ENCODE assay signal across 8 mouse cellular contexts in genomic region chr11:33147572-33148337, GRCm38 (mm10). TPM values are rescaled to one million over a fixed set of nuclear protein-coding genes. Genes with fewer than 3 reads are reported as not detected.
DNase-seq lines count a peak whose midpoint lies in the region; ATAC-seq and TF ChIP-seq lines count a peak whose summit lies in the region.

No protein-coding gene starts in this region.

- H3K27me3 ChIP-seq in CH12.LX (replicated peaks): no peaks in the 10 kb centered on the region
- H3K27me3 ChIP-seq in forebrain, postnatal 0 days (ENCODE audit: insufficient read depth, low read length): no peaks in the 10 kb centered on the region; the same call in 1 of the 2 replicates
- H3K27me3 ChIP-seq in hindbrain, embryonic 13.5 days: peaks cover 27% of the 10 kb centered on the region
- H3K27me3 ChIP-seq in liver, adult 2 months (ENCODE audit: control insufficient read depth, insufficient read depth, low read length): peaks cover 22% of the 10 kb centered on the region
- peaks cover 12% of the 10 kb centered on the region; the same call in 1 of the 2 replicates for H3K27me3 ChIP-seq in midbrain, embryonic 15.5 days (replicated peaks)
- H3K27me3 ChIP-seq in stomach, postnatal 0 days (ENCODE audit: control insufficient read depth, insufficient read depth, low read length): no peaks in the 10 kb centered on the region

- peaks cover 7% of the 10 kb centered on the region for H3K9me3 ChIP-seq in CH12.LX (replicated peaks; ENCODE audit: low read length)
- no peaks in the 10 kb centered on the region for H3K9me3 ChIP-seq in forebrain, postnatal 0 days (ENCODE audit: low read length)
- no peaks in the 10 kb centered on the region for H3K9me3 ChIP-seq in hindbrain, embryonic 13.5 days
- no peaks in the 10 kb centered on the region for H3K9me3 ChIP-seq in midbrain, embryonic 15.5 days
- no peaks in the 10 kb centered on the region for H3K9me3 ChIP-seq in stomach, postnatal 0 days (ENCODE audit: control insufficient read depth, low read length)

- dilution Hi-C loops in CH12.LX (cut with MboI; ENCODE audit: extremely low pct_ligation_motif_present, extremely low pct_unique_long_range_greater_than_20kb, low sequenced_read_pairs): no loop called here

- peak overlapping the region; percentile 5 for H3K27ac ChIP-seq in CH12.LX (ENCODE audit: insufficient read depth, low read depth)
- H3K27ac ChIP-seq in forebrain, postnatal 0 days (ENCODE audit: low read depth, low read length): peak overlapping the region; percentile 70
- peak overlapping the region; percentile 86 for H3K27ac ChIP-seq in hindbrain, embryonic 13.5 days
- no peak overlapping the region for H3K27ac ChIP-seq in liver, adult 2 months (replicated peaks; ENCODE audit: insufficient read depth, low read depth, low read length)
- peak overlapping the region; percentile 77 for H3K27ac ChIP-seq in midbrain, embryonic 15.5 days
- no peak overlapping the region for H3K27ac ChIP-seq in stomach, postnatal 0 days (replicated peaks)

- TF ChIP-seq CTCF in CH12.LX (conservative IDR thresholded peaks at IDR 0.05 in 1 of 2, IDR thresholded peaks at IDR 0.05 in 1 of 2; ENCODE audit: low read depth in 2 of 2, low read length in 2 of 2): no peak
- no peak for TF ChIP-seq CTCF in forebrain, postnatal 0 days (IDR thresholded peaks at IDR 0.05; ENCODE audit: low read depth)
- TF ChIP-seq CTCF in liver, adult 2 months (IDR thresholded peaks at IDR 0.05; ENCODE audit: low read depth, low read length): no peak
- 0 out of 2 replicates have a peak, but pooled peaks have one; percentile 1 for TF ChIP-seq CTCF in stomach, postnatal 0 days (IDR thresholded peaks at IDR 0.05; ENCODE audit: low read depth)

- no peak for DNase-seq in CH12.LX (ENCODE audit: extremely low read depth)
- DNase-seq in adrenal gland, postnatal 10 days: peak; percentile 68
- no peak for DNase-seq in forebrain, postnatal 0 days
- DNase-seq in liver, adult 2 months (ENCODE audit: extremely low read depth, low read depth, low spot score): no peak
- DNase-seq in stomach, postnatal 0 days (ENCODE audit: low spot score): peak; percentile 63
- no peak for DNase-seq in layer of hippocampus, adult 8-10 months (ENCODE audit: low spot score in 2 of 2)

- H3K4me1 ChIP-seq in CH12.LX (ENCODE audit: control insufficient read depth in 1 of 2, insufficient read depth in 2 of 2): peaks cover 8 to 14% of the 10 kb centered on the region in 2 experiments; a peak in 3 of 4 replicates
- H3K4me1 ChIP-seq in forebrain, postnatal 0 days (ENCODE audit: insufficient read depth): peaks cover 7% of the 10 kb centered on the region
- peaks cover 50% of the 10 kb centered on the region for H3K4me1 ChIP-seq in hindbrain, embryonic 13.5 days (replicated peaks)
- H3K4me1 ChIP-seq in liver, adult 2 months (ENCODE audit: control insufficient read depth, insufficient read depth, low read length): peaks cover 6% of the 10 kb centered on the region; the same call in 1 of the 2 replicates
- H3K4me1 ChIP-seq in midbrain, embryonic 15.5 days: peaks cover 28% of the 10 kb centered on the region
- peaks cover 5% of the 10 kb centered on the region; the same call in 1 of the 2 replicates for H3K4me1 ChIP-seq in stomach, postnatal 0 days (replicated peaks; ENCODE audit: control insufficient read depth, insufficient read depth)

- in situ Hi-C loops in CH12.LX (cut with MboI; ENCODE audit: low pct_ligation_motif_present, low pct_unique_long_range_greater_than_20kb, low sequenced_read_pairs): loop anchor here (25.0 kb wide), 1 partner anchor 535 kb away; no protein-coding TSS in a partner anchor

- H3K4me3 ChIP-seq in CH12.LX (replicated peaks in 1 of 3; ENCODE audit: low read depth in 2 of 3, low read length in 2 of 3, poor library complexity in 1 of 3): peak overlapping the region in 2 of 3 experiments; percentile 4 to 42
- peak overlapping the region; percentile 68 for H3K4me3 ChIP-seq in forebrain, postnatal 0 days (ENCODE audit: low read depth, low read length)
- H3K4me3 ChIP-seq in hindbrain, embryonic 13.5 days: peak overlapping the region; percentile 64
- H3K4me3 ChIP-seq in liver, adult 2 months (ENCODE audit: insufficient read depth, low read depth, low read length): peak overlapping the region; percentile 42; the same call in 1 of the 2 replicates
- peak overlapping the region; percentile 73 for H3K4me3 ChIP-seq in midbrain, embryonic 15.5 days
- peak overlapping the region; percentile 51 for H3K4me3 ChIP-seq in stomach, postnatal 0 days (ENCODE audit: low read depth, low read length)

- ATAC-seq in forebrain, postnatal 0 days: peak; percentile 47
- ATAC-seq in hindbrain, embryonic 13.5 days (ENCODE audit: low FRiP score): peak; percentile 73
- peak; percentile 69 for ATAC-seq in midbrain, embryonic 15.5 days (replicated peaks)
- ATAC-seq in stomach, postnatal 0 days (ENCODE audit: low FRiP score, low TSS enrichment): peak; percentile 57

- no peak; the same call in 1 of the 2 replicates for TF ChIP-seq RAD21 in CH12.LX (IDR thresholded peaks at IDR 0.05; ENCODE audit: low read depth, low read length)

- no peak overlapping the region for H3K9ac ChIP-seq in CH12.LX (ENCODE audit: insufficient read depth, low read depth)
- H3K9ac ChIP-seq in forebrain, postnatal 0 days: peak overlapping the region; percentile 67
- peak overlapping the region; percentile 85 for H3K9ac ChIP-seq in hindbrain, embryonic 13.5 days
- no peak overlapping the region; the same call in 1 of the 2 replicates for H3K9ac ChIP-seq in liver, adult 2 months (ENCODE audit: low read depth, low read length)
- H3K9ac ChIP-seq in midbrain, embryonic 15.5 days: peak overlapping the region; percentile 59
- peak overlapping the region; percentile 47 for H3K9ac ChIP-seq in stomach, postnatal 0 days (ENCODE audit: low read length)

- H3K4me2 ChIP-seq in CH12.LX (ENCODE audit: insufficient read depth, low read depth, poor library complexity, severe bottlenecking): peak overlapping the region; percentile 82
- peak overlapping the region; percentile 79 for H3K4me2 ChIP-seq in forebrain, postnatal 0 days (ENCODE audit: low read depth)
- peak overlapping the region; percentile 84 for H3K4me2 ChIP-seq in hindbrain, embryonic 13.5 days
- peak overlapping the region; percentile 94 for H3K4me2 ChIP-seq in midbrain, embryonic 15.5 days
- peak overlapping the region; percentile 77 for H3K4me2 ChIP-seq in stomach, postnatal 0 days (replicated peaks; ENCODE audit: low read depth)

- H3K79me2 ChIP-seq in CH12.LX (replicated peaks; ENCODE audit: control insufficient read depth, extremely low read depth, insufficient read depth, poor library complexity, severe bottlenecking): no peaks in the 10 kb centered on the region
- no peaks in the 10 kb centered on the region for H3K79me2 ChIP-seq in liver, adult 2 months (ENCODE audit: control insufficient read depth, insufficient read depth, low read length)

- 1% methylated on average over 78 of the region's 85 CpGs for WGBS in forebrain, postnatal 0 days
- WGBS in hindbrain, embryonic 13.5 days: under 1% methylated on average over 74 of the region's 85 CpGs
- WGBS in liver, adult 2 months: 2% methylated on average over 66 of the region's 85 CpGs
- WGBS in midbrain, embryonic 15.5 days: under 1% methylated on average over 80 of the region's 85 CpGs
- WGBS in stomach, postnatal 0 days: under 1% methylated on average over 37 of the region's 85 CpGs

- no peak for TF ChIP-seq EP300 in CH12.LX (IDR thresholded peaks at IDR 0.05; ENCODE audit: low read length)
- TF ChIP-seq EP300 in stomach, postnatal 0 days (optimal IDR thresholded peaks at IDR 0.05): no peak

- TF ChIP-seq POLR2A in CH12.LX (IDR thresholded peaks at IDR 0.05; ENCODE audit: low read depth, low read length): no peak
- no peak for TF ChIP-seq POLR2A in liver, adult 2 months (IDR thresholded peaks at IDR 0.05; ENCODE audit: extremely low read depth, insufficient read depth, low read length)

- peaks cover 25 to 49% of the 10 kb centered on the region in 2 experiments for H3K36me3 ChIP-seq in CH12.LX (replicated peaks in 1 of 2; ENCODE audit: control insufficient read depth in 1 of 2, insufficient read depth in 1 of 2, low read length in 1 of 2)
- H3K36me3 ChIP-seq in forebrain, postnatal 0 days (ENCODE audit: insufficient read depth): peaks cover 21% of the 10 kb centered on the region; the same call in 1 of the 2 replicates
- H3K36me3 ChIP-seq in hindbrain, embryonic 13.5 days: peaks cover 29% of the 10 kb centered on the region
- peaks cover 13% of the 10 kb centered on the region for H3K36me3 ChIP-seq in liver, adult 2 months (ENCODE audit: control insufficient read depth, insufficient read depth, low read length)
- H3K36me3 ChIP-seq in midbrain, embryonic 15.5 days (replicated peaks): peaks cover 26% of the 10 kb centered on the region
- peaks cover 3% of the 10 kb centered on the region; the same call in 1 of the 2 replicates for H3K36me3 ChIP-seq in stomach, postnatal 0 days (ENCODE audit: control insufficient read depth, insufficient read depth, low read length)

RNA-seq across cellular contexts. Expression of gene Fgf18, which starts 0.6 kb away (rescaled TPM):
- total RNA-seq in CH12.LX (2012; rRNA removed): not detected in 2 replicates
- not detected in 2 replicates for total RNA-seq in CH12.LX (2014; rRNA removed)
- polyA plus RNA-seq in CH12.LX (2012; ENCODE audit: insufficient read length, low read depth): 0.41 TPM in 1 of 2 replicates, not detected in the other
- 1 to 10 TPM; 3.0 to 3.6 TPM for total RNA-seq in adrenal gland, postnatal 10 days (2021)
- 5.9 and 8.1 TPM in 2 replicates for total RNA-seq in forebrain, postnatal 0 days (2014; rRNA removed)
- polyA plus RNA-seq in forebrain, postnatal 0 days (2015; fragmentation: Nextera tagmentation; extraction: Ambion mirVana): 3.9 and 5.2 TPM in 2 replicates
- 4.8 and 5.0 TPM in 2 replicates for polyA plus RNA-seq in hindbrain, embryonic 13.5 days (2015; fragmentation: Nextera tagmentation; extraction: Ambion mirVana)
- not detected in 2 replicates for total RNA-seq in liver, adult 2 months (2014; rRNA removed)
- not detected in 2 replicates for polyA plus RNA-seq in liver, adult 2 months (2012; rRNA removed)
- polyA plus RNA-seq in midbrain, embryonic 15.5 days (2015; fragmentation: Nextera tagmentation; extraction: Ambion mirVana): 3.8 and 5.0 TPM in 2 replicates
- 1.4 and 2.3 TPM in 2 replicates for polyA plus RNA-seq in stomach, postnatal 0 days (2015; fragmentation: Nextera tagmentation; extraction: Ambion mirVana)
- total RNA-seq in layer of hippocampus, adult 8-10 months (2022): 1 to 10 TPM; 3.2 to 4.4 (median 3.5) TPM

RNA-seq across cellular contexts. Expression of gene Npm1, which starts 15.3 kb away (rescaled TPM):
- total RNA-seq in CH12.LX (2012; rRNA removed) (3,603 and 3,941 TPM in 2 replicates), CH12.LX (2014; rRNA removed) (8,076 and 8,441 TPM in 2 replicates)
- polyA plus RNA-seq in CH12.LX (2012; ENCODE audit: insufficient read length, low read depth): 6,953 and 7,125 TPM in 2 replicates
- total RNA-seq in adrenal gland, postnatal 10 days (2021): 100 to 1,000 TPM; 311 to 336 TPM
- total RNA-seq in forebrain, postnatal 0 days (2014; rRNA removed): 452 and 473 TPM in 2 replicates
- polyA plus RNA-seq in forebrain, postnatal 0 days (2015; fragmentation: Nextera tagmentation; extraction: Ambion mirVana): 400 and 441 TPM in 2 replicates
- 542 and 556 TPM in 2 replicates for polyA plus RNA-seq in hindbrain, embryonic 13.5 days (2015; fragmentation: Nextera tagmentation; extraction: Ambion mirVana)
- total RNA-seq in liver, adult 2 months (2014; rRNA removed): 160 and 197 TPM in 2 replicates
- polyA plus RNA-seq in liver, adult 2 months (2012; rRNA removed): 22.0 and 25.4 TPM in 2 replicates
- 375 and 382 TPM in 2 replicates for polyA plus RNA-seq in midbrain, embryonic 15.5 days (2015; fragmentation: Nextera tagmentation; extraction: Ambion mirVana)
- polyA plus RNA-seq in stomach, postnatal 0 days (2015; fragmentation: Nextera tagmentation; extraction: Ambion mirVana): 343 and 356 TPM in 2 replicates
- total RNA-seq in layer of hippocampus, adult 8-10 months (2022): 100 to 1,000 TPM; 184 to 220 (median 194) TPM

RNA-seq across cellular contexts. Expression of gene Tlx3, which starts 55.6 kb away (rescaled TPM):
- not detected in 2 replicates for total RNA-seq in CH12.LX (2012; rRNA removed)
- not detected in 2 replicates for total RNA-seq in CH12.LX (2014; rRNA removed)
- polyA plus RNA-seq in CH12.LX (2012; ENCODE audit: insufficient read length, low read depth): not detected in 2 replicates
- under 1 TPM in 1 of 2 experiments, not detected in 1; 0.24 TPM for total RNA-seq in adrenal gland, postnatal 10 days (2021)
- total RNA-seq in forebrain, postnatal 0 days (2014; rRNA removed): not detected in 2 replicates
- not detected in 2 replicates for polyA plus RNA-seq in forebrain, postnatal 0 days (2015; fragmentation: Nextera tagmentation; extraction: Ambion mirVana)
- 20.2 and 29.0 TPM in 2 replicates for polyA plus RNA-seq in hindbrain, embryonic 13.5 days (2015; fragmentation: Nextera tagmentation; extraction: Ambion mirVana)
- not detected in 2 replicates for total RNA-seq in liver, adult 2 months (2014; rRNA removed)
- polyA plus RNA-seq in liver, adult 2 months (2012; rRNA removed): not detected in 2 replicates
- polyA plus RNA-seq in midbrain, embryonic 15.5 days (2015; fragmentation: Nextera tagmentation; extraction: Ambion mirVana): 1.1 and 3.2 TPM in 2 replicates
- not detected in 2 replicates for polyA plus RNA-seq in stomach, postnatal 0 days (2015; fragmentation: Nextera tagmentation; extraction: Ambion mirVana)
- total RNA-seq in layer of hippocampus, adult 8-10 months (2022): not detected

Comparison
In these comparisons a context has a peak if more than half of its experiments do, and no peak if none do; other contexts are left out.
1. DNase-seq: peak in adrenal gland, postnatal 10 days (single experiment) and stomach, postnatal 0 days (single experiment); none in CH12.LX (single experiment), forebrain, postnatal 0 days (single experiment), liver, adult 2 months (single experiment) and layer of hippocampus, adult 8-10 months (0 of 2).
2. H3K27ac ChIP-seq: peak in CH12.LX (single experiment), forebrain, postnatal 0 days (single experiment), hindbrain, embryonic 13.5 days (single experiment) and midbrain, embryonic 15.5 days (single experiment); none in liver, adult 2 months (single experiment) and stomach, postnatal 0 days (single experiment).
3. H3K4me3 ChIP-seq: peak in every context shown above with its lines; median percentile 73 in midbrain, embryonic 15.5 days; 68 in forebrain, postnatal 0 days; 64 in hindbrain, embryonic 13.5 days; 51 in stomach, postnatal 0 days; 42 in liver, adult 2 months; 23 in CH12.LX.
4. H3K9ac ChIP-seq: peak in forebrain, postnatal 0 days (single experiment), hindbrain, embryonic 13.5 days (single experiment), midbrain, embryonic 15.5 days (single experiment) and stomach, postnatal 0 days (single experiment); none in CH12.LX (single experiment) and liver, adult 2 months (single experiment).
5. RNA of gene Npm1, which starts 15.3 kb away (polyA plus RNA-seq): 6,953 to 7,125 TPM in CH12.LX, 542 to 556 TPM in hindbrain, embryonic 13.5 days, 400 to 441 TPM in forebrain, postnatal 0 days, 375 to 382 TPM in midbrain, embryonic 15.5 days and 343 to 356 TPM in stomach, postnatal 0 days; 22.0 to 25.4 TPM in liver, adult 2 months; every median in the first group is over 10 times any median in the second.
6. Peak in every context shown above with its lines, with median percentiles within 50 percentile points of each other: H3K4me2 ChIP-seq and ATAC-seq.